Mouse (Mus musculus) thymus, postnatal 4 days (tissue): Measurements from ENCODE around the gene 4930558K02Rik.

Source experiments
- DNase-seq: peaks from one replicate; pipeline ENCODE4 v3.0.0; 2021

The 4930558K02Rik gene

GRCm38 (mm10) chr1:161991846-161992245, 12.4 kb upstream of the 4930558K02Rik start:
- DNase-seq: no peak

GRCm38 (mm10) chr1:161990684-161991578, 11.5 kb upstream of the 4930558K02Rik start:
- DNase-seq: no peak

GRCm38 (mm10) chr1:161983979-161984566, 4.6 kb upstream of the 4930558K02Rik start:
- DNase-seq: no peak

DNA sequence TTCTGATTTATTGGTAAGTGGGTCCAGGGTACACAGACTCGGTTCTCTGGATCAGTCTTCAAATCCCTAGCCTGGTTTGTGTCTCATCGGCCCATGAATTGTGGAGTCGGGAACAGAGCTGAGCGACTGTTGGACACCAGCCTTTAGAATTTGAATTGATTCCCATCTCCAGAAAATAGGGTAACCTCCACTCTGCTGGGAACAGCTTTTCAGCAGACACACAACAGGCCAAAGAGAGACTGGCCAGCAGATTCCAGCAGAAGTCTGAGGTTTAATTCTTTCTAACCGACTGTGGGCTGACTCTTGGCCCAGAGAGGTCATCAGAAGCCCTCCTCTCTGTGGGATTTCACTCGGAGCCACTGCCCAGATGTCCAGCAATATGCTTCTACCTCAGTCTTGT, 4.0 kb upstream of the 4930558K02Rik start:
- DNase-seq: no peak

DNA sequence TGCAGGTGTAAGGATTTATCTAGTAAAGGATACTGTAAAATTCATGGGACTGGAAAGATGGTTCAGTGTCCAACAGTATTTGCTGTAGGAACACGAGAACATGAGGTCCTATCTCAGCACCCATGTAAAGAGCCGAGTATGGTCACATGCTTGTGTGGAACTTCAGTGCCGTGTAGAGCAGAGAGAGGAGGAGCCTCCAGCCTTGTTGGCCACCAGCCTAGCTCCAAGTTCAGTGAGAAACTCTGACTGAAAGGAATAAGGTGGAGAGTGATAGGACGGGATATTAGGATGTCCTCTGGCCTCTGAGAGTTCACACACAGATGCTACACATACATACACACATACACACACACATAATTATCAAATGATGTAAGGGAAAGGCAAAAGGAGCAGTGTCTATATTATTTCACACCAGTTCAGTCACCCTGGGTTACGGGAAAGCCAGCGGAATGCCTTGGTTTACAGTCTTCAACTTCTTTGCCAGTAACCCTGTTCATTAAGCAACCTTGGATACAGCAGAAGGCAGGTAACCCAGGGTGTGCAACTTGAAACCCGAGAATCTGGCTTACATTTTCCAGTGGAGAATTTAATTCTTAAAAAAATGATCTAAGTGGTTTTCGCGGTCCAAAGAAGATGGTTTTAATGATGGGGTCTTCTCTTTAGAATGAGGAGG, 1.3 kb upstream of the 4930558K02Rik start:
- DNase-seq: no peak

DNA sequence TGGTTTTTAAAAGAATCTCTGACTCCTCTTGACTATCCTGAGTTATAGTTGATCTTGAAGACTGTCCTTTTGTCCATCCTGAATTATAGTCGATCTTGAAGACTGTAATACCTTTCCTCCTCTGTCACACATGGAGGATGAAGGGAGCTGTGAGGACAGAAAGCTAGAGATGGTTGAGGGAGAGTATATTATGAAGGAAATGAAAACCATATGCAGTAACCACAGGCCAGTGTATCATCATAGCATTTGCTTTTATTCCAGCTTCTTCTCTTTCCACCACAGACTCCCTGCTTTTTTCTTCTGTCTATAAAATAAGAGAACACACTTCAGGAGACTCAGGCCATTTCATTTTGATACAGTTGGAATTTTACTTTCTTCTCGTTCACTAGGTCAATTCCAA, 610 bp upstream of the 4930558K02Rik start:
- no peak for DNase-seq

DNA sequence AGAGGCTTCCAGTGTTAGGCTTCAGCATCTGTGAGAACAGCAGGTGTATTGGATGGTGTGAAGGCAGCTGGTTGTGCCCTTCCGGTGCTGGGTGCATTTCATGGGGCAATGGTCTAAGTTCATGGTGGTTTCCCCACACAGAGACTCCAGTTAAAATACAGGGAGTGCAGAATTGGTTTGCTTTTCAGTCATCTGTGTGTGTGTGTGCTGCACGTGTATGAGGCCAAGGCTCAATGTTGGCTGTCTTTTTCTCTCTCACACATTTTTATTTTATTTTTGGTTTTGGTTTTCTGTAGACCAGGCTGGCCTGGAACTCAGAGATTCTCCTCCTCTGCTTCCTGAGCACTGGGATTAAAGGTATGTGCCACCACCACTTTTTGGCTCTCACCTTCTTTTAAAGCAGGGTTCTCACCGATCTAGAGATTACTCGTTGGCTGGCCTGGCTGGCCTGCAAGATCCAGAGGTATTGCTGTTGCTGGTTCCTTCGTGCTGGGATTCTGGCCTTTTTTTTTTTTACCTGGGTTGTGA, 1.2 kb downstream of the 4930558K02Rik start:
- no peak for DNase-seq

DNA sequence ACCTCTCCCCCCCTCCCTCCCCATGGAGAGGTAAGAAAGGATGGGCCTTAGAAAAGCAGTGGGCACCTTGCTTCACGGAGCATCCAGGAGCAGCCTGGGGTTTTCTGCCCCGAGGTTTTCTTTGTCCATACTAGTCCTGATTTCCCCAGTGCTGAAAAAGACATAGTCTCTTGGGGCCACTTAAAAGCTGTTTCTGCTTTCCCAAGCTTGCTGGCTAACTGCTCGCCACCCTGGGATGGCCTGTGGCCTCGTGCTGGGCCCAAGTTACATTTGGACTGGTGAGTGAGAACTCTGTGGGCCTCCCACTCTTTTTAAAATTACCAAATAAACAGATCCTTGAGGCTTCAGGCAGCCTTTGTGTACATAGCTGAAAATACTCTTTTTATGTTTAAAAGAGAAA, 2.1 kb downstream of the 4930558K02Rik start:
- DNase-seq: no peak

GRCm38 (mm10) chr1:161976255-161977182, 2.9 kb downstream of the 4930558K02Rik start:
- DNase-seq: peak; percentile 85

- no peak for DNase-seq
Measured at GRCm38 (mm10) chr1:161972233-161972632, 7.2 kb downstream of the 4930558K02Rik start.

GRCm38 (mm10) chr1:161970874-161971273, 8.6 kb downstream of the 4930558K02Rik start:
- no peak for DNase-seq

- DNase-seq: peak; percentile 89
Measured at GRCm38 (mm10) chr1:161968589-161969407, 10.6 kb downstream of the 4930558K02Rik start, which contains the start of gene Pigc. Gene Pigc (plus strand): TSS chr1:161969186.

DNA sequence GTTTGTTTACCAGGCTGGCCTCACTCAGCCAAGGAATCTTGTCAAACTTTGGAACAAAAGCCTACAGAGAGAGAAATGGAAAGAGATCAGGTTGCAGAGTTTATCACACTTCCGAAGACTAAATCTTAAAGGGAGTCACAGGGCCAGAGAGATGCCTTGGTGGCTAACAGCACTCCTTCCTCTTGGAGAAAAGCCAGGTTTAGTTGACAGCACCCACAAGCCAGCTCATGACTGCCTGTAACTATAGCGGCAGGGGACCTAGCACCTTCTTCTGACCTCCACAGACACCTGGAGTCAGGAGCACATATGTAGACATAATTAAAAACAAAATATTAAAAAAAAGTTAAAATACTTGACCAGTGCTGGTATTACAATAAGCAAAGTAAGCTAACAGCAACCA, 11.5 kb downstream of the 4930558K02Rik start:
- DNase-seq: no peak

GRCm38 (mm10) chr1:161962465-161963377, 16.7 kb downstream of the 4930558K02Rik start:
- DNase-seq: no peak

DNA sequence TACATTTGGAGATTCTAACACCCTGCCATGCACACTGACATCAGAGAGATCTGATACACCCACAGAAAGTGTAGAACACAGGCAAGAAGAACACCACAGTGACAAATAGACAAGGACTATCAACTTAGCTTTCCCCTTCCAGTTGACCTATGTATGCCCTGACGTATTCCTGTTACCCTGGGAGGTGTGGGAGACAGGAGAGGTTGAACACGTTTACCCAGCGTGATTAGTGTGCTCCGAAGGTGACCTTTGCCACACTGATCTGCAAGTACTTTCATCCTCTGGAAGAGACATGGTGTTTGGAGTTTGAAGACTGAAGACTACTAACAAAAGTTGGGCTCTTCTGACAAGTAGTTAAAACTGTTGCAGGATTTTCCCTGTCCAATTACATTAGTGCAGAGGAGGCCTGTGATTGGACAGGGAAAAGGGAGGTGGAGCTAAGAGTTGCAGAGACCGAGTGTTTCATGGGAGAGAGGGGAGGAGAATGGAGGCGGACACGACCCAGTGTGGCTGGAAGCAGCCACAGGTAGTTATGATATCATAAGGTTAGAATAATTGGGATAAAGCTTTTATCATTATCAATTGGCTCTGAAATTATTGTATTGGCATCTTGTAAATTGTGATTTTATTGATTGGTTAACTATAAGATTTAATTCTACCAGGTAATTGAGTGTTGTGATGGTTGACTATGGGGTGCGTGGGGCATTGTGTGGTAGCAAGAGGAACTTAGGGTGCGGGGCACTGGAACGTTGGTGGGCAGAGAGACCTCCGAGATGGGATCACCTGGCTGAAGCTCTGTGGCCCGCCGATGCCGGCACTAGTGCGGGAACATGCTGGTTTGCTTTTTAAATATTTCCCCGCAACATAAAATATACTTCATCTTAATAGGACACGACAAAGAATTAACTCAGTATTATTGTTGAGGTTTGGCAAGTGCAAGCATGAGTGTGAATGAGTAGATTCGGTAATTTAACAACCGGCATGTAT, 21.2 kb downstream of the 4930558K02Rik start:
- no peak for DNase-seq

DNA sequence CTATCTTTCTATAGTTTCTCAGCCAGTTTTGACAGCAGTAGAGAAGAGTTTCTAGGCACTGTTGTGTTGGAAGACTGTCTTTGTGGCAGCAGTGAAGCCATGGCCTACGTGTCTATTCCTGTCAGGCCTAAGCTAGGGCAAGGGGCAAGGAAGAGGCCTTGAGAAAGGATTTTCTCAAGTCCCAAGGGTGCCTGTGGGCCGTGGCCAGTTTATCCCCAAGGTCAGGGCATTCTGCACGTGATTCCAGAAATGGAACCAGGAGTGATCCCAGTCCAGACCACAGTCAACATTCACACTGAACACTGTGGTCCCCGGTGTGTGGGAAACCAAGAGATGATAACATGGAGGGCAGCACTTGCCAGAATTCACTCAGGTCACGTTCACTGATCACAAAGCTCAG, 23.6 kb downstream of the 4930558K02Rik start:
- DNase-seq: no peak

DNA sequence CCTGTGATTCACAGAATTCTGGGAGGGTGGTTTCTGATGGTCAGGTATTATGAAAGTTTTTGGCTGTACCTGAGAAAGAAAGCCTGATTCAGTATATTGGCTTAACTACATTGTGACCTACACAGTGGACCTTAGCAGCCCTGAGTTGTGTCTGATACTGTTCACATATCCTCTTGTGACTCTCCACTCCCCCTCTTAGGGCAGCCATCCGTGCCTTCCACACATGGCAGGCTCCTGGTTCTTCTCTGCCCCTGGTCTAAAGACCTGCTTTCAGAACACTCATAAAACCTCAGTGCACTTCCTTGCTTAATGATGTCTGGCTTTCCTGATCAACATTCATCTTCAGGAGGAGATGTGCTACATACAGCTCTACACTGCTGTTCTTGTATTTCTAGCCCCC, 26.8 kb downstream of the 4930558K02Rik start:
- no peak for DNase-seq

DNA sequence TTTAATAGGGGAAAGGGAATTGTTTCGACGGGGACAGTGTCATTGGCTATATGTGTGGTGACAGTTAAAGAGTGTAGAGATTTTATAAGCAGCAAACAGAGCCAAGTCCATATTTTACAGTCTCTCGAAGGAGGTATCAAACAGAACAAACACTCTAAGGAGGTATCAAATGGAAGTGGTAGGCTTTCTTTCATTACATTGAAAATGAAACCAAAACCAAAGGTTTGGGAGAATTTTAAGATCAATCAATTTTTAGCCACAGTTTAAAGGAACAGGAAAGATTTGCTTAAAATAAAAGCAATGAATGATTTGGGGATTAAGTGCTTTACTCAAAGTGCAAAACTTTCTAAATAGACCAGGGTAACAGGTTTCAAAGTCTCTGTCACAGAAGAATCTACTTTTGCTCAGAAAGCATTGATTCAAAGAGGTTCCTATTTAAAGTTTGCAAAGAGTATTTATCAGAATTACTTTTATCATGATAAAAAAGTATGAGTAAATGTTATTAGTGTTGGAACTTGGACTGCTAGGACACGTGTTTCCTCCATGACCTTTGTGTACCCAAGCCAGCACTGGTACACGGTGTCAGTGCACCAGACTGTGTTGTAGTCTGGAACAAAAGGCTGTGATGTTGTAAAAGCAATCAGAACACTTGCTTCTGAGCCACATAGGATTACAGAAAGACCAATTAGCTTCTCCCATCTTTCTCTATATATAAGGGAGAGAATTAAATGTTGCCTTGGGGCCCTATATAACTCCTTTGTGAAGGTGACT, 28.2 kb downstream of the 4930558K02Rik start:
- DNase-seq: no peak
